Mouse (Mus musculus) kidney, adult 18-20 months (tissue): ENCODE results near the gene Lhb.
A peak's percentile ranks its signal among the peaks of the same experiment; 100 is the strongest.
"Not testable (repeated sequence)": the region's sequence is repeated elsewhere in the genome, so short reads cannot be mapped to it uniquely, and the experiment has no call there.

Experiments used
- DNase-seq: peaks from one replicate; pipeline ENCODE4 v3.0.0; 2021

Lhb gene

DNA sequence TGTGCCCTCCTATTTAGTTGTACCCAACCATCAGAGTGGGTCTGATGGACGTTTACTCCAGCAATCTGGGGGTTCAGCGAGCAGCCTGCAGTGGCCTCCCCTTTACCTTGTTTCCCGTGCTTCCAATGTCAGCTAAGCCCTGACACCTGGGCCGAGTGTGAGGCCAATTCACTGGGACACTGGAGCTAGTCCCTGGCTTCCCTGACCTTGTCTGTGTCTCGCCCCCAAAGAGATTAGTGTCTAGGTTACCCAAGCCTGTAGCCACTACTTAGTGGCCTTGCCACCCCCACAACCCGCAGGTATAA, at the start of gene Lhb:
Lhb (plus strand) TSS at position 206 of the 305 bp plus-strand sequence.
- no peak for DNase-seq

DNA sequence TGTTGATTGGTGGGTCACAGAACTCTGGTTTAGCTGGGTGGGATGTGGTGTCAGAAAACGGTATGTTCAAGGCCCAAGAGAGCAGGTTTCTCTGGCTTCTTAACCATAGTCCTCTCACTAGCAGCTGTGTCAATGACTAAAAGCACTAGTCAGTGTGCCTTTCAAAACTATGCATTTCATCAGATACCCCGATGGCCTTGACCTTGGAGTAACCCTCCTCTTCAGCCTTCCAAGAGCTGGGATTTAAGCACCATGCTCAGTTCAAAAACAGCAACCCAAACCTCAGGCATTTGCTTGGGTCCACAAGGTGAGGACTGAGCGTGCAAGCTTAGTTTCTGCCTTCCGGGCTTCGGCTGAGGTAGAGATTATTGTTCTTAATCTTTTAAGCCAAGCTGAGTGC, 48.2 kb upstream of the Lhb start:
- DNase-seq, result no peak

- no peak for DNase-seq
Measured at GRCm38 (mm10) chr7:45374620-45375019, 46.0 kb upstream of the Lhb start.

- no peak for DNase-seq
Measured at GRCm38 (mm10) chr7:45376057-45376456, 44.6 kb upstream of the Lhb start.

DNA sequence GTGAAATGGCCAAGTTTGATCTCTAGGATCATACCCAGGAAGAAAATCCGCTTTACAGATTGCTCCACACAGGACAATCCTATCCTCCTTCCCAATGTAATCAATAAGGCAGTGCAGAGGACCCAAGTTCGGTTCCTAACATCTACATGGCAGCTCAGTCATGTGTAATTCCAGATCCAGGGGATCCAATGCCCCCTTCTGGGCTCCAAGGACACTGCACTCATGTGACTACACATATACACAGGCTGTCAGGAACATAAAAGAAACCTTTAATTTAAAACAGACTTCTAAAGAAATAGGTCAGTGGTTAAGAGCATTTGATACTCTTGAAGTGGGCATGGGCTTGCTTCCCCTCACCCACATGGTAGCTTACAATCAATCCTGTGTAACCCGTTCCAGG, 34.5 kb upstream of the Lhb start:
- no peak for DNase-seq

DNA sequence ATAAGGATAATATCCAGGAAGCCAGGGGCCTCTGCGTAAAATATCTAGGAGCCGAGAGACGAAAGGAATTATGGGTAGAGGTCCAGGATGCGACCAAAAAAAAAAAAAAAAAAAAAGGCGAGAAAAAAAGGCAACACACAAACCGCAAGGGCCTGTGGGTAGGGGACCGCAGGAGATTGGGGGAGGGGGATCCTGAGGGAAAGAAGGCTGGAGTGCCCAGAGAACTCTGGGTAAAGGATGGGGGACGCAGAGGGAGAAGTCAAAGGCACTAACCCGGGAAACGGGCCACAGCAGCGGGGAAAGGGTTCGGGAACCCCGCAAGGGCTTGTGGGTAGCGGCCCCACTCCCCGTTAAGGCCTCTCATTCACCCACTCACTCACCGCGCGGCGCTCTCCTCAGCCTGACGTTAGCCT, 25.5 kb upstream of the Lhb start:
- DNase-seq, result no peak

GRCm38 (mm10) chr7:45395578-45396336, 24.9 kb upstream of the Lhb start, which contains the start of gene Snrnp70:
Snrnp70 (minus strand) TSS chr7:45395742.
- peak; percentile 99 for DNase-seq

DNA sequence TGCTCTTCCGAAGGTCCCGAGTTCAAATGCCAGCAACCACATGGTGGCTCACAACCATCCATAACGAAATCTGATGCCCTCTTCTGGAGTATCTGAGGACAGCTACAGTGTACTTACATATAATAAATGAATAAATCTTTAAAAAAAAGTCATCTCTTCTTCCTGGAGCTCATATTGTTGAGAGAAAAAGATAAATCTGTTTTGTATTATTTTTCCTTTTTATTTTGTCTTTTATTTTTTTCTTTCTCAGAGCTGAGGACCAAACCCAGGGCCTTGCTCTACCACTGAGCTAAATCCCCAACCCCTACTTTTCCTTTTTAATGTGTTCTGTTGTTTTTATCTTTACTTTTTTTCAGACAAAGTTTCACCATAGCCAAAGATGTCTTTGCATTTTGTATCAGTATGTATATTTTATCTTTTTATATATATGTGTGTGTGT, 24.3 kb upstream of the Lhb start:
- not testable (repeated sequence) for DNase-seq

GRCm38 (mm10) chr7:45396787-45397186, 23.8 kb upstream of the Lhb start:
- DNase-seq, result no peak

DNA sequence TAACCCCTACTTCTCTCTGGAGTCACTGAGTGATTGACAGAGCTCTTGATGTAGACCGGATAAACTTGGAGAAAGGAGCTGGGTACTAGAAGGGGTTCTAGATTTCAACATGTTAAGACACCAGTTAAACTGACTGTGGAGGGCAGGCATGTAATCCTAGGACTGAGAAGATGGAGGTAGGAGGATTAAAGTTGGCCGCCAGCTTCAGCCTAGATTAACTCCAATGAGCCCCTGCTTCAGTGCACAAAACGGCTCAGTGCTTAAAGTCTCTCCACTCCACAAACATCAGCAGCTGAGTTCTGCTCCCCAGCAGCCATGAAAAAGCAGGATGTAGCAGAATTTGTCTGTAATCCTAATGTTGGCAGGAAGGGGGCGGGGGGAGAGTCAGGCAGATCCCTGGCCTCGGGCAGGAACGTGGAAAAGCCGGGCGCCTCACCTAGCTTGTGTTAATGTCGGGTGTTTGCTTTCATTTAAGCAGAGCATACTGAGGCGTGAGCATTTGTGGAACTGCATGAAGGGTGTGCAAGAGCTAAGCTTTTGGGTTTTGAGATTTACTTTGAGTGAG, 19.0 kb upstream of the Lhb start:
- DNase-seq, result no peak

GRCm38 (mm10) chr7:45403532-45404261, 16.9 kb upstream of the Lhb start:
- DNase-seq, result peak; percentile 77

DNA sequence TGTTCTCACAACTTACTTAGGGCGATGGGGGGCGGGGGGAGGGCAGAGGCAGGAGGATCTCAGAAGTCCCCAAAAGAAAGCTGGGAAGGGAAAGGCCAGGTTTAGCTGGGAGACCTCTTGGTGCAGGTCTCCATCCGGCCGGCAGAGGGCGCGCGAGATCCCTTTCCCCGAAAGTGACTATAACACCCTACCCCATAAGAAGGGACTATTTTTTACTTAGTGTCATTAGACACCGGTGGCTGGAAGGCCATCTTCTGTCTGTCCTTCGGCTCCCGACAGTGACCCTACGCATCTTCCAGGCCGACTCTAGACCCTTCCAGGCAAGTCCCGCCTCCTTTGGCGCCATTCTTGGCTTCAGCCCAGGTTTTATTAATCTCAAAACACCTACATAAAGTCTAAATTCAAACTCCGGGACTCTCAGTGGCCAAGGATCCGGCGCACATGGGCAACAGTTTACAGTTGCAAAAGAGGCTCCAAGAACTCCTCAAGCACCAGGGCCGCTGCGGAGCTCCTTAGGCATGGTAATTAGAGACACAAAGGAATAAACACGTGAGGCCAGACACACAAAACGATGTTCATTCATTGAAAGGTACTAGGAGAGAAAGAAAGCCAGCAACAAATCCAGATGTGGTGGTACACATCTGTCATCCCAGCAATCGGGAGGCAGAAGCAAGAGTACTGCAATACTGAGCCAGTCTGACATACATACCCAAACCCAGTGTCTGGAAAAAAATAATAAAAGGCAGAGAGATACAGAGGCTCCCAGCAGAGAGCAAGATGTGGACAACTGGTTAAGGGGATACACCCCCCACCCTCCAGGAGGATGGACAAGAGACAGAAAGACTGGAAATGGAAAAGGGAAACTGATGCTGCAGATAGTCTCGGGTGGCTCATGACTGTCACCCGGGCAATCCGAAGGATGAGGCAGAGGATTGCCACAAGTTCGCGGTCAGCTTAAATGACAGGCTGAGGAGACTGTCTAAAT, 15.2 kb upstream of the Lhb start, which contains the start of gene Kcna7:
Kcna7 (plus strand) TSS at position 563 of the 985 bp plus-strand sequence.
- DNase-seq, result peak; percentile 84

GRCm38 (mm10) chr7:45406157-45407156, 14.2 kb upstream of the Lhb start:
- peak; percentile 57 for DNase-seq

- no peak for DNase-seq
Measured at GRCm38 (mm10) chr7:45407836-45408235, 12.8 kb upstream of the Lhb start.

- no peak for DNase-seq
Measured at GRCm38 (mm10) chr7:45408351-45408750, 12.3 kb upstream of the Lhb start.

- no peak for DNase-seq
Measured at GRCm38 (mm10) chr7:45408949-45409348, 11.7 kb upstream of the Lhb start.

GRCm38 (mm10) chr7:45409497-45410163, 11.0 kb upstream of the Lhb start:
- no peak for DNase-seq

DNA sequence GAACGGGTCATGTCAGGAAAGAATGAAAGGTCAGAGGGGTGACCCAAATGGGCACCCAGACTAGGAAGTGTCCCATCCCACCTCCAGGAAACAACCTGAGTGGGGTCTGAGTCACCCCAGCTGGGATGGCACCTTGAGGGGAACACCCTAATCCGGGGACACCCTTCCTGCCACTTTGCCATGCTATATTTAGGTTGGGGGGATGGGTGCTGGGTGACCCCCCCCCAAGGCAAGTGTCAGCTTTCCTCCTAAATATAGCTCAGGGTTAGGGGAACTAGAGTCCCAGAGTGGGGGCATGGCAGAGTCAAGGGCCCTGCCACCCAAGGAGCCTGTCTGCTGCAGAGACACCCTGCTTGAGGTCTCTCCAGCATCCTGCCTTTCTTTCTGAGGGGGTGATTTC, 8.2 kb upstream of the Lhb start:
- no peak for DNase-seq

GRCm38 (mm10) chr7:45413113-45413863, 7.3 kb upstream of the Lhb start, which contains the start of gene Ntf5:
Ntf5 (plus strand) TSS chr7:45413695.
- DNase-seq, result no peak
